Mouse (Mus musculus): ENCODE measurements around the gene Clgn. TPM values are rescaled to one million over a fixed set of nuclear protein-coding genes. Genes with fewer than 3 reads are reported as not detected.

Gene Clgn
- polyA plus RNA-seq, 1 experiment from 2014 or later: 0.07 TPM

- no peaks in the 10 kb centered on the region for H3K9me3 ChIP-seq (ENCODE audit: low read length)
- H3K4me3 ChIP-seq (ENCODE audit: low read depth, low read length): no peak overlapping the region
- H3K27me3 ChIP-seq (replicated peaks; ENCODE audit: insufficient read depth, low read length): no peaks in the 10 kb centered on the region
- 47% methylated on average over 6 of the region's 6 CpGs for WGBS
- H3K27ac ChIP-seq (ENCODE audit: low read length): no peak overlapping the region
- no peak overlapping the region for H3K4me2 ChIP-seq (replicated peaks; ENCODE audit: low read depth, low read length)
- H3K36me3 ChIP-seq (ENCODE audit: insufficient read depth, low read length): no peaks in the 10 kb centered on the region
- H3K9ac ChIP-seq (replicated peaks; ENCODE audit: low read depth): no peak overlapping the region
- H3K4me1 ChIP-seq (ENCODE audit: insufficient read depth, low read depth, low read length): no peaks in the 10 kb centered on the region
- TF ChIP-seq EP300 (IDR thresholded peaks at IDR 0.05): no peak
- no peak for TF ChIP-seq CTCF (IDR thresholded peaks at IDR 0.05)
- no peak for DNase-seq (ENCODE audit: low spot score)
- no peak for ATAC-seq
These were observed 28.3 kb downstream of the Clgn start for GRCm38 (mm10) chr8:83417970-83418369.

- Histone ChIP-seq H3K27me3 (replicated peaks; ENCODE audit: insufficient read depth, low read length) (no peaks in the 10 kb centered on the region), H3K4me2 (replicated peaks; ENCODE audit: low read depth, low read length) (no peak overlapping the region)
- 54% methylated on average over 11 of the region's 11 CpGs for WGBS
These were observed 29.3 kb downstream of the Clgn start for GRCm38 (mm10) chr8:83418805-83419516.

GRCm38 (mm10) chr8:83421354-83421753 lies 31.7 kb downstream of the Clgn start:
- no peak for TF ChIP-seq CTCF (IDR thresholded peaks at IDR 0.05)
- no peak for TF ChIP-seq EP300 (IDR thresholded peaks at IDR 0.05)
- H3K27me3 ChIP-seq (replicated peaks; ENCODE audit: insufficient read depth, low read length): no peaks in the 10 kb centered on the region
- no peak overlapping the region for H3K27ac ChIP-seq (ENCODE audit: low read length)
- ATAC-seq (no peak), DNase-seq (ENCODE audit: low spot score) (no peak)
- H3K4me1 ChIP-seq (ENCODE audit: insufficient read depth, low read depth, low read length): no peaks in the 10 kb centered on the region
- H3K4me3 ChIP-seq (ENCODE audit: low read depth, low read length): no peak overlapping the region
- no peaks in the 10 kb centered on the region for H3K9me3 ChIP-seq (ENCODE audit: low read length)
- H3K9ac ChIP-seq (replicated peaks; ENCODE audit: low read depth): no peak overlapping the region
- H3K4me2 ChIP-seq (replicated peaks; ENCODE audit: low read depth, low read length): no peak overlapping the region
- WGBS: 95% methylated on average over 1 of the region's 1 CpGs
- H3K36me3 ChIP-seq (ENCODE audit: insufficient read depth, low read length): no peaks in the 10 kb centered on the region

More at GRCm38 (mm10) chr8:83418805-83419516, 29.3 kb downstream of the Clgn start:
- DNase-seq (ENCODE audit: low spot score): peak; percentile 57
- H3K27ac ChIP-seq (ENCODE audit: low read length): no peak overlapping the region
- H3K9me3 ChIP-seq (ENCODE audit: low read length): no peaks in the 10 kb centered on the region
- peak; percentile 79 for ATAC-seq
- no peaks in the 10 kb centered on the region for H3K36me3 ChIP-seq (ENCODE audit: insufficient read depth, low read length)
- H3K9ac ChIP-seq (replicated peaks; ENCODE audit: low read depth): no peak overlapping the region
- no peaks in the 10 kb centered on the region for H3K4me1 ChIP-seq (ENCODE audit: insufficient read depth, low read depth, low read length)
- peak; percentile 72 for TF ChIP-seq EP300 (IDR thresholded peaks at IDR 0.05)
- TF ChIP-seq CTCF (IDR thresholded peaks at IDR 0.05): no peak
- no peak overlapping the region for H3K4me3 ChIP-seq (ENCODE audit: low read depth, low read length)

GRCm38 (mm10) chr8:83423032-83423825 lies 33.6 kb downstream of the Clgn start:
- TF ChIP-seq CTCF (IDR thresholded peaks at IDR 0.05): no peak
- no peak for TF ChIP-seq EP300 (IDR thresholded peaks at IDR 0.05)
- no peaks in the 10 kb centered on the region for H3K4me1 ChIP-seq (ENCODE audit: insufficient read depth, low read depth, low read length)
- no peak overlapping the region for H3K4me2 ChIP-seq (replicated peaks; ENCODE audit: low read depth, low read length)
- no peaks in the 10 kb centered on the region for H3K36me3 ChIP-seq (ENCODE audit: insufficient read depth, low read length)
- ATAC-seq (no peak), DNase-seq (ENCODE audit: low spot score) (no peak)
- H3K27me3 ChIP-seq (replicated peaks; ENCODE audit: insufficient read depth, low read length): no peaks in the 10 kb centered on the region
- H3K27ac ChIP-seq (ENCODE audit: low read length): no peak overlapping the region
- H3K9ac ChIP-seq (replicated peaks; ENCODE audit: low read depth): no peak overlapping the region
- no peak overlapping the region for H3K4me3 ChIP-seq (ENCODE audit: low read depth, low read length)
- WGBS: 63% methylated on average over 13 of the region's 13 CpGs
- no peaks in the 10 kb centered on the region for H3K9me3 ChIP-seq (ENCODE audit: low read length)

GRCm38 (mm10) chr8:83425202-83425601 lies 35.5 kb downstream of the Clgn start:
- no peaks in the 10 kb centered on the region for H3K36me3 ChIP-seq (ENCODE audit: insufficient read depth, low read length)
- WGBS: 80% methylated on average over 6 of the region's 6 CpGs
- ATAC-seq (no peak), DNase-seq (ENCODE audit: low spot score) (no peak)
- no peaks in the 10 kb centered on the region for H3K27me3 ChIP-seq (replicated peaks; ENCODE audit: insufficient read depth, low read length)
- no peak overlapping the region for H3K4me2 ChIP-seq (replicated peaks; ENCODE audit: low read depth, low read length)
- no peak overlapping the region for H3K9ac ChIP-seq (replicated peaks; ENCODE audit: low read depth)
- no peaks in the 10 kb centered on the region for H3K9me3 ChIP-seq (ENCODE audit: low read length)
- no peak overlapping the region for H3K27ac ChIP-seq (ENCODE audit: low read length)
- no peak overlapping the region for H3K4me3 ChIP-seq (ENCODE audit: low read depth, low read length)
- TF ChIP-seq CTCF (IDR thresholded peaks at IDR 0.05): no peak
- no peak for TF ChIP-seq EP300 (IDR thresholded peaks at IDR 0.05)
- H3K4me1 ChIP-seq (ENCODE audit: insufficient read depth, low read depth, low read length): no peaks in the 10 kb centered on the region

- no peaks in the 10 kb centered on the region for H3K27me3 ChIP-seq (replicated peaks; ENCODE audit: insufficient read depth, low read length)
- 58% methylated on average over 11 of the region's 11 CpGs for WGBS
These were observed 36.6 kb downstream of the Clgn start for GRCm38 (mm10) chr8:83426104-83426759.

More at GRCm38 (mm10) chr8:83426104-83426759, 36.6 kb downstream of the Clgn start:
- Histone ChIP-seq H3K4me3 (ENCODE audit: low read depth, low read length) (no peak overlapping the region), H3K36me3 (ENCODE audit: insufficient read depth, low read length) (no peaks in the 10 kb centered on the region), H3K4me1 (ENCODE audit: insufficient read depth, low read depth, low read length) (no peaks in the 10 kb centered on the region), H3K27ac (ENCODE audit: low read length) (no peak overlapping the region), H3K4me2 (replicated peaks; ENCODE audit: low read depth, low read length) (no peak overlapping the region), H3K9ac (replicated peaks; ENCODE audit: low read depth) (no peak overlapping the region), H3K9me3 (ENCODE audit: low read length) (no peaks in the 10 kb centered on the region)
- no peak for TF ChIP-seq CTCF (IDR thresholded peaks at IDR 0.05)
- TF ChIP-seq EP300 (IDR thresholded peaks at IDR 0.05): no peak
- no peak for ATAC-seq
- no peak for DNase-seq (ENCODE audit: low spot score)
